In the genomic region with DNA sequence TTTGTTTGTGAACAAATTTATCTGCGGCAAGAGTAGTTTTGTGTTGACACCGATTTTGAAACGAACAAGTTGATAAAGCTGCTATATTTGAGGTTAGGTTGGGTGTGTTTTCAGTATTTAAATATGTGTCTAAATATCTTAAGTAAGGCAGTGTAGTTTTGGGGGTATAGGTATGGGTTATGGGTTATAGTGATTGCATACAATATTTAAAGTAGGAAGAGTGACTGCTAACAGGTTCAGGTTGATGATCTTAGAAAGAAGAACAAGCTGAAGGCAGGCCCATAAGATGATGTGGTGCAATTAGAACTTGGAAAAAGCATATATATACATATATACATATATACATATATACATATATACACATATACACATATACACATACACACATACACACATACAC, we compare ENCODE assay signal across 19 mouse cellular contexts. TPM values are rescaled to one million over a fixed set of nuclear protein-coding genes. Genes with fewer than 3 reads are reported as not detected.
DNase-seq lines count a peak whose midpoint lies in the region; ATAC-seq lines count a peak whose summit lies in the region.
"Had no signal": no experiment of that assay in that cellular context is flagged by ENCODE, and none has a peak within 500 bp of the region (broad histone marks: within the 10 kb centered on the region; RNA-seq: fewer than 3 reads in every experiment).

No protein-coding gene starts in this region.

- ATAC-seq in hindbrain, embryonic 11.5 days (ENCODE audit: low FRiP score): peak; percentile 30
- ATAC-seq in forebrain, embryonic 15.5 days (replicated peaks): peak; percentile 20; the same call in 1 of the 2 replicates
- peak; percentile 24; the same call in 1 of the 2 replicates for ATAC-seq in midbrain, embryonic 12.5 days (ENCODE audit: low FRiP score, low read depth)
- peak; percentile 26; the same call in 1 of the 2 replicates for ATAC-seq in neural tube, embryonic 14.5 days (ENCODE audit: low read depth)

- 93% methylated on average over 3 of the region's 3 CpGs for WGBS in hindbrain, embryonic 11.5 days
- 95% methylated on average over 3 of the region's 3 CpGs for WGBS in hindbrain, embryonic 10.5 days
- 99% methylated on average over 3 of the region's 3 CpGs for WGBS in forebrain, embryonic 15.5 days
- 93% methylated on average over 3 of the region's 3 CpGs for WGBS in midbrain, embryonic 12.5 days
- 95% methylated on average over 3 of the region's 3 CpGs for WGBS in neural tube, embryonic 14.5 days

- no peaks in the 10 kb centered on the region for H3K27me3 ChIP-seq in hindbrain, embryonic 11.5 days (ENCODE audit: control insufficient read depth, insufficient read depth, low read length)
- H3K27me3 ChIP-seq in hindbrain, embryonic 10.5 days (ENCODE audit: insufficient read depth, poor library complexity, severe bottlenecking): no peaks in the 10 kb centered on the region
- no peaks in the 10 kb centered on the region for H3K27me3 ChIP-seq in forebrain, embryonic 15.5 days
- H3K27me3 ChIP-seq in midbrain, embryonic 12.5 days: no peaks in the 10 kb centered on the region
- H3K27me3 ChIP-seq in neural tube, embryonic 14.5 days (ENCODE audit: control insufficient read depth, insufficient read depth, low read length): no peaks in the 10 kb centered on the region
- H3K27me3 ChIP-seq: liver, embryonic 15.5 days had no signal

- no peak overlapping the region for H3K9ac ChIP-seq in hindbrain, embryonic 11.5 days (ENCODE audit: low read depth, low read length)
- no peak overlapping the region for H3K9ac ChIP-seq in forebrain, embryonic 15.5 days (replicated peaks)
- H3K9ac ChIP-seq in midbrain, embryonic 12.5 days (replicated peaks): no peak overlapping the region
- H3K9ac ChIP-seq in neural tube, embryonic 14.5 days (replicated peaks; ENCODE audit: low read depth, low read length): no peak overlapping the region

- intact Hi-C loops in heart, postnatal 10 days (cut with DNase I): loop anchor here (10.0 kb wide), 2 partner anchors 1024 to 1326 kb away; a partner anchor contains a TSS

- DNase-seq in hindbrain, embryonic 11.5 days (ENCODE audit: low spot score): no peak
- no peak for DNase-seq in hindbrain, embryonic 10.5 days (ENCODE audit: low spot score)
- no peak for DNase-seq in heart, postnatal 10 days
- DNase-seq in layer of hippocampus, postnatal 10 days (ENCODE audit: low spot score in 2 of 2): no peak

- no peak overlapping the region for H3K4me2 ChIP-seq in hindbrain, embryonic 11.5 days (replicated peaks; ENCODE audit: low read depth, low read length)
- no peak overlapping the region for H3K4me2 ChIP-seq in forebrain, embryonic 15.5 days (replicated peaks)
- H3K4me2 ChIP-seq in midbrain, embryonic 12.5 days (replicated peaks): no peak overlapping the region
- H3K4me2 ChIP-seq in neural tube, embryonic 14.5 days (ENCODE audit: low read depth, low read length): no peak overlapping the region

- H3K27ac ChIP-seq in hindbrain, embryonic 11.5 days (ENCODE audit: low read depth, low read length): no peak overlapping the region
- no peak overlapping the region for H3K27ac ChIP-seq in hindbrain, embryonic 10.5 days
- no peak overlapping the region for H3K27ac ChIP-seq in forebrain, embryonic 15.5 days (replicated peaks)
- H3K27ac ChIP-seq in midbrain, embryonic 12.5 days (replicated peaks): no peak overlapping the region
- H3K27ac ChIP-seq in neural tube, embryonic 14.5 days (ENCODE audit: low read depth, low read length): no peak overlapping the region

- no peaks in the 10 kb centered on the region for H3K4me1 ChIP-seq in hindbrain, embryonic 11.5 days (replicated peaks; ENCODE audit: control insufficient read depth, insufficient read depth, low read length)
- H3K4me1 ChIP-seq in hindbrain, embryonic 10.5 days (replicated peaks): no peaks in the 10 kb centered on the region
- H3K4me1 ChIP-seq in forebrain, embryonic 15.5 days: no peaks in the 10 kb centered on the region
- no peaks in the 10 kb centered on the region for H3K4me1 ChIP-seq in midbrain, embryonic 12.5 days
- H3K4me1 ChIP-seq in neural tube, embryonic 14.5 days (ENCODE audit: control insufficient read depth, insufficient read depth, low read length): no peaks in the 10 kb centered on the region
- H3K4me1 ChIP-seq: liver, embryonic 15.5 days had no signal

- H3K9me3 ChIP-seq in hindbrain, embryonic 11.5 days (ENCODE audit: control insufficient read depth, low read length): no peaks in the 10 kb centered on the region
- H3K9me3 ChIP-seq in hindbrain, embryonic 10.5 days: 0 out of 2 replicates have a peak, but pooled peaks cover 2% of the 10 kb centered on the region
- H3K9me3 ChIP-seq in forebrain, embryonic 15.5 days: no peaks in the 10 kb centered on the region
- no peaks in the 10 kb centered on the region for H3K9me3 ChIP-seq in midbrain, embryonic 12.5 days
- H3K9me3 ChIP-seq in neural tube, embryonic 14.5 days (ENCODE audit: control insufficient read depth, low read length): no peaks in the 10 kb centered on the region
- H3K9me3 ChIP-seq: liver, embryonic 15.5 days had no signal

- H3K36me3 ChIP-seq in hindbrain, embryonic 11.5 days (ENCODE audit: control insufficient read depth, insufficient read depth, low read length): no peaks in the 10 kb centered on the region
- peaks cover 13% of the 10 kb centered on the region for H3K36me3 ChIP-seq in hindbrain, embryonic 10.5 days
- H3K36me3 ChIP-seq in forebrain, embryonic 15.5 days: peaks cover 4% of the 10 kb centered on the region; the same call in 1 of the 2 replicates
- H3K36me3 ChIP-seq in midbrain, embryonic 12.5 days: peaks cover 7% of the 10 kb centered on the region; the same call in 1 of the 2 replicates
- no peaks in the 10 kb centered on the region for H3K36me3 ChIP-seq in neural tube, embryonic 14.5 days (ENCODE audit: control insufficient read depth, insufficient read depth, low read length)

- no peak overlapping the region for H3K4me3 ChIP-seq in hindbrain, embryonic 11.5 days (ENCODE audit: low read depth, low read length)
- no peak overlapping the region for H3K4me3 ChIP-seq in hindbrain, embryonic 10.5 days
- H3K4me3 ChIP-seq in forebrain, embryonic 15.5 days: peak overlapping the region; percentile 70; the same call in 1 of the 2 replicates
- H3K4me3 ChIP-seq in midbrain, embryonic 12.5 days: no peak overlapping the region
- H3K4me3 ChIP-seq in neural tube, embryonic 14.5 days (ENCODE audit: low read depth, low read length): no peak overlapping the region

RNA-seq across cellular contexts. Expression of a gene that starts 0.6 kb away (rescaled TPM):
- polyA plus RNA-seq in hindbrain, embryonic 11.5 days (2014; fragmentation: Nextera tagmentation; extraction: Ambion mirVana): 41.7 and 43.6 TPM in 2 replicates
- 35.3 and 36.0 TPM in 2 replicates for polyA plus RNA-seq in hindbrain, embryonic 10.5 days (2016; fragmentation: Nextera tagmentation; extraction: Ambion mirVana)
- 46.7 and 49.8 TPM in 2 replicates for polyA plus RNA-seq in forebrain, embryonic 15.5 days (2015; fragmentation: Nextera tagmentation; extraction: Ambion mirVana)
- 45.9 and 47.4 TPM in 2 replicates for polyA plus RNA-seq in midbrain, embryonic 12.5 days (2016; fragmentation: Nextera tagmentation; extraction: Ambion mirVana)
- 37.6 and 41.8 TPM in 2 replicates for polyA plus RNA-seq in neural tube, embryonic 14.5 days (2014; fragmentation: Nextera tagmentation; extraction: Ambion mirVana)
- total RNA-seq in heart, postnatal 10 days (2021): 10 to 100 TPM; 13.8 to 15.4 TPM
- total RNA-seq in layer of hippocampus, postnatal 10 days (2021): 10 to 100 TPM; 22.9 to 24.6 TPM

RNA-seq across cellular contexts. Expression of a gene that starts 38.9 kb away (rescaled TPM):
- polyA plus RNA-seq in hindbrain, embryonic 11.5 days (2014; fragmentation: Nextera tagmentation; extraction: Ambion mirVana): not detected in 2 replicates
- not detected in 2 replicates for polyA plus RNA-seq in hindbrain, embryonic 10.5 days (2016; fragmentation: Nextera tagmentation; extraction: Ambion mirVana)
- not detected in 2 replicates for polyA plus RNA-seq in forebrain, embryonic 15.5 days (2015; fragmentation: Nextera tagmentation; extraction: Ambion mirVana)
- not detected in 2 replicates for polyA plus RNA-seq in midbrain, embryonic 12.5 days (2016; fragmentation: Nextera tagmentation; extraction: Ambion mirVana)
- not detected in 2 replicates for polyA plus RNA-seq in neural tube, embryonic 14.5 days (2014; fragmentation: Nextera tagmentation; extraction: Ambion mirVana)
- total RNA-seq in heart, postnatal 10 days (2021): not detected
- total RNA-seq in layer of hippocampus, postnatal 10 days (2021): not detected
- total RNA-seq: adrenal gland, postnatal 14 days; common myeloid progenitor, adult 5-6 weeks; ES-E14; heart, adult 2 months had no signal
- polyA plus RNA-seq: C2C12; heart, adult 2 months; heart, postnatal 0 days; intestine, embryonic 16.5 days; limb, embryonic 11.5 days; liver, embryonic 15.5 days; macrophage; small intestine, adult 2 months; testis, adult 2 months had no signal

RNA-seq across cellular contexts. Expression of a gene that starts 54.1 kb away (rescaled TPM):
- polyA plus RNA-seq in hindbrain, embryonic 11.5 days (2014; fragmentation: Nextera tagmentation; extraction: Ambion mirVana): not detected in 2 replicates
- polyA plus RNA-seq in hindbrain, embryonic 10.5 days (2016; fragmentation: Nextera tagmentation; extraction: Ambion mirVana): not detected in 2 replicates
- polyA plus RNA-seq in forebrain, embryonic 15.5 days (2015; fragmentation: Nextera tagmentation; extraction: Ambion mirVana): not detected in 2 replicates
- polyA plus RNA-seq in midbrain, embryonic 12.5 days (2016; fragmentation: Nextera tagmentation; extraction: Ambion mirVana): not detected in 2 replicates
- not detected in 2 replicates for polyA plus RNA-seq in neural tube, embryonic 14.5 days (2014; fragmentation: Nextera tagmentation; extraction: Ambion mirVana)
- total RNA-seq in heart, postnatal 10 days (2021): not detected
- not detected for total RNA-seq in layer of hippocampus, postnatal 10 days (2021)
- total RNA-seq: adrenal gland, postnatal 14 days; common myeloid progenitor, adult 5-6 weeks; ES-E14; heart, adult 2 months had no signal
- polyA plus RNA-seq: C2C12; heart, adult 2 months; heart, postnatal 0 days; intestine, embryonic 16.5 days; limb, embryonic 11.5 days; liver, embryonic 15.5 days; macrophage; small intestine, adult 2 months; testis, adult 2 months had no signal
